Mouse (Mus musculus): ENCODE data around the gene Nr1i3.

Gene Nr1i3

GRCm38 (mm10) chr1:171193911-171194830, 19.6 kb upstream of the Nr1i3 start:
- in situ Hi-C loops (cut with MboI; ENCODE audit: low pct_unique_long_range_greater_than_20kb in 1 of 2, low sequenced_read_pairs in 2 of 2, unreplicated experiment in 1 of 2), result no loop called here

GRCm38 (mm10) chr1:171195046-171195822, 18.5 kb upstream of the Nr1i3 start:
- in situ Hi-C loops (cut with MboI; ENCODE audit: low pct_unique_long_range_greater_than_20kb in 1 of 2, low sequenced_read_pairs in 2 of 2, unreplicated experiment in 1 of 2), result no loop called here

- in situ Hi-C loops (cut with MboI; ENCODE audit: low pct_unique_long_range_greater_than_20kb in 1 of 2, low sequenced_read_pairs in 2 of 2, unreplicated experiment in 1 of 2), result no loop called here
Observed at GRCm38 (mm10) chr1:171195887-171196397, 17.8 kb upstream of the Nr1i3 start, which contains the start of gene Pcp4l1. Gene Pcp4l1 (minus strand): TSS chr1:171196268.

GRCm38 (mm10) chr1:171199532-171199931, 14.2 kb upstream of the Nr1i3 start:
- in situ Hi-C loops (cut with MboI; ENCODE audit: low pct_unique_long_range_greater_than_20kb in 1 of 2, low sequenced_read_pairs in 2 of 2, unreplicated experiment in 1 of 2), result no loop called here

GRCm38 (mm10) chr1:171200769-171201168, 13.0 kb upstream of the Nr1i3 start:
- in situ Hi-C loops (cut with MboI; ENCODE audit: low pct_unique_long_range_greater_than_20kb in 1 of 2, low sequenced_read_pairs in 2 of 2, unreplicated experiment in 1 of 2), result no loop called here

GRCm38 (mm10) chr1:171203471-171204248, 10.1 kb upstream of the Nr1i3 start:
- in situ Hi-C loops (cut with MboI; ENCODE audit: low pct_unique_long_range_greater_than_20kb in 1 of 2, low sequenced_read_pairs in 2 of 2, unreplicated experiment in 1 of 2), result no loop called here

- in situ Hi-C loops (cut with MboI; ENCODE audit: low pct_unique_long_range_greater_than_20kb in 1 of 2, low sequenced_read_pairs in 2 of 2, unreplicated experiment in 1 of 2), result no loop called here
Observed at GRCm38 (mm10) chr1:171204249-171204644, 9.5 kb upstream of the Nr1i3 start.

- in situ Hi-C loops (cut with MboI; ENCODE audit: low pct_unique_long_range_greater_than_20kb in 1 of 2, low sequenced_read_pairs in 2 of 2, unreplicated experiment in 1 of 2), result no loop called here
Observed at GRCm38 (mm10) chr1:171205704-171206493, 7.9 kb upstream of the Nr1i3 start.

GRCm38 (mm10) chr1:171209409-171209808, 4.4 kb upstream of the Nr1i3 start:
- in situ Hi-C loops (cut with MboI; ENCODE audit: low pct_unique_long_range_greater_than_20kb in 1 of 2, low sequenced_read_pairs in 2 of 2, unreplicated experiment in 1 of 2), result no loop called here

GRCm38 (mm10) chr1:171212854-171213253, 916 bp upstream of the Nr1i3 start:
- in situ Hi-C loops (cut with MboI; ENCODE audit: low pct_unique_long_range_greater_than_20kb in 1 of 2, low sequenced_read_pairs in 2 of 2, unreplicated experiment in 1 of 2), result loop anchor here in 1 of 2 experiments (10.0 kb wide), 1 partner anchor 88 kb away; no protein-coding TSS in a partner anchor

GRCm38 (mm10) chr1:171216241-171216955, 2.6 kb downstream of the Nr1i3 start:
- in situ Hi-C loops (cut with MboI; ENCODE audit: low pct_unique_long_range_greater_than_20kb in 1 of 2, low sequenced_read_pairs in 2 of 2, unreplicated experiment in 1 of 2), result loop anchor here in 1 of 2 experiments (10.0 kb wide), 1 partner anchor 92 kb away; no protein-coding TSS in a partner anchor

GRCm38 (mm10) chr1:171220871-171221270, 7.1 kb downstream of the Nr1i3 start:
- in situ Hi-C loops (cut with MboI; ENCODE audit: low pct_unique_long_range_greater_than_20kb in 1 of 2, low sequenced_read_pairs in 2 of 2, unreplicated experiment in 1 of 2), result loop anchor here in 1 of 2 experiments (5.0 kb wide), 1 partner anchor 109 kb away; the partner anchor contains the start of gene Cfap126

- in situ Hi-C loops (cut with MboI; ENCODE audit: low pct_unique_long_range_greater_than_20kb in 1 of 2, low sequenced_read_pairs in 2 of 2, unreplicated experiment in 1 of 2), result loop anchor here in 1 of 2 experiments (5.0 kb wide), 1 partner anchor 109 kb away; the partner anchor contains the start of gene Cfap126
Observed at GRCm38 (mm10) chr1:171221281-171222193, 7.8 kb downstream of the Nr1i3 start.

GRCm38 (mm10) chr1:171222238-171223155, 8.7 kb downstream of the Nr1i3 start, which contains the start of gene Tomm40l:
Gene Tomm40l (minus strand): TSS chr1:171222514.
- in situ Hi-C loops (cut with MboI; ENCODE audit: low pct_unique_long_range_greater_than_20kb in 1 of 2, low sequenced_read_pairs in 2 of 2, unreplicated experiment in 1 of 2), result loop anchor here in 1 of 2 experiments (5.0 kb wide), 1 partner anchor 110 kb away; the partner anchor contains the start of gene Cfap126

- in situ Hi-C loops (cut with MboI; ENCODE audit: low pct_unique_long_range_greater_than_20kb in 1 of 2, low sequenced_read_pairs in 2 of 2, unreplicated experiment in 1 of 2), result loop anchor here in 1 of 2 experiments (5.0 kb wide), 1 partner anchor 111 kb away; the partner anchor contains the start of gene Cfap126
Observed at GRCm38 (mm10) chr1:171223168-171223567, 9.4 kb downstream of the Nr1i3 start.

All from mouse embryonic stem cell (cell line).